Mouse (Mus musculus): ENCODE results near the gene Srgap1. TPM values are rescaled to one million over a fixed set of nuclear protein-coding genes. Genes with fewer than 3 reads are reported as not detected.

Srgap1 gene
- polyA plus RNA-seq, 1 experiment, result 1.2 TPM

GRCm38 (mm10) chr10:121915530-121915929 lies 131.6 kb downstream of the Srgap1 start:
- no peaks in the 10 kb centered on the region for H3K27me3 ChIP-seq (ENCODE audit: control insufficient read depth, insufficient read depth, insufficient read length)
- H3ac ChIP-seq (ENCODE audit: control insufficient read depth, insufficient read length), result no peak overlapping the region
- no peaks in the 10 kb centered on the region for H3K79me2 ChIP-seq (ENCODE audit: control insufficient read depth, insufficient read depth)
- no peak overlapping the region for H3K4me3 ChIP-seq
- H3K4me2 ChIP-seq (ENCODE audit: low read depth), result no peak overlapping the region
- H3K36me3 ChIP-seq (ENCODE audit: control insufficient read depth, insufficient read depth), result no peaks in the 10 kb centered on the region
- TF ChIP-seq MAX (IDR thresholded peaks at IDR 0.05; ENCODE audit: low read depth) (no peak), TCF3 (IDR thresholded peaks at IDR 0.05; ENCODE audit: insufficient read length, low read depth) (no peak), USF1 (IDR thresholded peaks at IDR 0.05; ENCODE audit: low read depth) (no peak), REST (IDR thresholded peaks at IDR 0.05; ENCODE audit: insufficient read depth, insufficient read length) (no peak), MYOG (IDR thresholded peaks at IDR 0.05; ENCODE audit: control insufficient read depth in 1 of 3, insufficient read depth in 1 of 3, insufficient read length in 2 of 3, low read depth in 2 of 3) (no peak), MYOD1 (IDR thresholded peaks at IDR 0.05; ENCODE audit: control insufficient read depth in 1 of 3, insufficient read length in 2 of 3, low read depth in 2 of 3) (no peak), TCF12 (IDR thresholded peaks at IDR 0.05; ENCODE audit: insufficient read depth, poor library complexity, severe bottlenecking) (no peak), E2F4 (IDR thresholded peaks at IDR 0.05; ENCODE audit: insufficient read depth) (no peak), POLR2A (IDR thresholded peaks at IDR 0.05; ENCODE audit: insufficient read length, low read depth) (no peak), CEBPB (IDR thresholded peaks at IDR 0.05; ENCODE audit: insufficient read depth, poor library complexity, severe bottlenecking) (no peak), POLR2AphosphoS2 (IDR thresholded peaks at IDR 0.05; ENCODE audit: insufficient read length, low read depth) (no peak), SRF (IDR thresholded peaks at IDR 0.05; ENCODE audit: control insufficient read depth, insufficient read length, low read depth) (no peak)

- H3ac ChIP-seq (ENCODE audit: control insufficient read depth, insufficient read length), result no peak overlapping the region
- no peak overlapping the region for H3K4me3 ChIP-seq
- H3K4me2 ChIP-seq (ENCODE audit: low read depth), result peak overlapping the region; percentile 27
- H3K79me2 ChIP-seq (ENCODE audit: control insufficient read depth, insufficient read depth), result no peaks in the 10 kb centered on the region
- TF ChIP-seq MAX (IDR thresholded peaks at IDR 0.05; ENCODE audit: low read depth), result no peak
- no peak for TF ChIP-seq SRF (IDR thresholded peaks at IDR 0.05; ENCODE audit: control insufficient read depth, insufficient read length, low read depth)
- 0 out of 2 replicates have a peak, but pooled peaks have one; percentile 27 for TF ChIP-seq CEBPB (IDR thresholded peaks at IDR 0.05; ENCODE audit: insufficient read depth, poor library complexity, severe bottlenecking)
- TF ChIP-seq POLR2A (IDR thresholded peaks at IDR 0.05; ENCODE audit: insufficient read length, low read depth), result no peak
- no peak for TF ChIP-seq MYOD1 (IDR thresholded peaks at IDR 0.05; ENCODE audit: control insufficient read depth in 1 of 3, insufficient read length in 2 of 3, low read depth in 2 of 3)
- TF ChIP-seq TCF12 (IDR thresholded peaks at IDR 0.05; ENCODE audit: insufficient read depth, poor library complexity, severe bottlenecking), result peak; percentile 10
- peak; percentile 80 for TF ChIP-seq USF1 (IDR thresholded peaks at IDR 0.05; ENCODE audit: low read depth)
- TF ChIP-seq E2F4 (IDR thresholded peaks at IDR 0.05; ENCODE audit: insufficient read depth), result no peak
- no peak for TF ChIP-seq TCF3 (IDR thresholded peaks at IDR 0.05; ENCODE audit: insufficient read length, low read depth)
- TF ChIP-seq POLR2AphosphoS2 (IDR thresholded peaks at IDR 0.05; ENCODE audit: insufficient read length, low read depth), result no peak
- no peak for TF ChIP-seq MYOG (IDR thresholded peaks at IDR 0.05; ENCODE audit: control insufficient read depth in 1 of 3, insufficient read depth in 1 of 3, insufficient read length in 2 of 3, low read depth in 2 of 3)
- H3K27me3 ChIP-seq (ENCODE audit: control insufficient read depth, insufficient read depth, insufficient read length), result no peaks in the 10 kb centered on the region
- H3K36me3 ChIP-seq (ENCODE audit: control insufficient read depth, insufficient read depth), result no peaks in the 10 kb centered on the region
Measured at GRCm38 (mm10) chr10:121904137-121904536, 143.0 kb downstream of the Srgap1 start.

- H3K4me3 ChIP-seq, result no peak overlapping the region
- H3K27me3 ChIP-seq (ENCODE audit: control insufficient read depth, insufficient read depth, insufficient read length), result no peaks in the 10 kb centered on the region
- 0 out of 2 replicates have a peak, but pooled peaks have one; percentile 17 for TF ChIP-seq CEBPB (IDR thresholded peaks at IDR 0.05; ENCODE audit: insufficient read depth, poor library complexity, severe bottlenecking)
- no peak for TF ChIP-seq USF1 (IDR thresholded peaks at IDR 0.05; ENCODE audit: low read depth)
- TF ChIP-seq E2F4 (IDR thresholded peaks at IDR 0.05; ENCODE audit: insufficient read depth), result no peak
Measured at GRCm38 (mm10) chr10:121902651-121903050, 144.5 kb downstream of the Srgap1 start.

DNA sequence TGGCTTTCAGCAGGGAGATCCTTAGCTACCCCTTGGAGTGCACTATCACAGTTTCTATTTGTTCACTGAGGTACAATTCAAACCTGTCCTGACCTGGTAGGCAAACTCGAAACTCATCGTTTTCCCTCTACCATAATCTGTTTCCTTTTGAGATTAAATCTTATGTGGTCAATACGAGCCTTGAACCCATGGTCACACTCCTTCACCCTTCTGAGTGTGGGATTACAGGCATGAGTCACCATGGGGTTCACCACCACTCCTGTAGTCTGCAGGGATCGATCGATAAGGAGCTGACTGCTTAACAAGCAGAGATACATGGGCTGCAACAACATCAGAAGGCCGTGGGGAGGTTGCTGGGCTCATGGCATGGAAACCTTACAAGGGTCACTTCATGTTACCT lies 146.3 kb downstream of the Srgap1 start:
- Histone ChIP-seq H3K4me3 (no peak overlapping the region), H3K27me3 (ENCODE audit: control insufficient read depth, insufficient read depth, insufficient read length) (no peaks in the 10 kb centered on the region), H3K79me2 (ENCODE audit: control insufficient read depth, insufficient read depth) (no peaks in the 10 kb centered on the region), H3K36me3 (ENCODE audit: control insufficient read depth, insufficient read depth) (no peaks in the 10 kb centered on the region), H3ac (ENCODE audit: control insufficient read depth, insufficient read length) (no peak overlapping the region), H3K4me2 (ENCODE audit: low read depth) (no peak overlapping the region)
- no peak for TF ChIP-seq TCF12 (IDR thresholded peaks at IDR 0.05; ENCODE audit: insufficient read depth, poor library complexity, severe bottlenecking)
- no peak for TF ChIP-seq MAX (IDR thresholded peaks at IDR 0.05; ENCODE audit: low read depth)
- TF ChIP-seq USF1 (IDR thresholded peaks at IDR 0.05; ENCODE audit: low read depth), result no peak
- TF ChIP-seq CEBPB (IDR thresholded peaks at IDR 0.05; ENCODE audit: insufficient read depth, poor library complexity, severe bottlenecking), result no peak
- no peak for TF ChIP-seq MYOG (IDR thresholded peaks at IDR 0.05; ENCODE audit: control insufficient read depth in 1 of 3, insufficient read depth in 1 of 3, insufficient read length in 2 of 3, low read depth in 2 of 3)
- TF ChIP-seq REST (IDR thresholded peaks at IDR 0.05; ENCODE audit: insufficient read depth, insufficient read length), result no peak
- no peak for TF ChIP-seq TCF3 (IDR thresholded peaks at IDR 0.05; ENCODE audit: insufficient read length, low read depth)
- TF ChIP-seq MYOD1 (IDR thresholded peaks at IDR 0.05; ENCODE audit: control insufficient read depth in 1 of 3, insufficient read length in 2 of 3, low read depth in 2 of 3), result no peak
- TF ChIP-seq POLR2A (IDR thresholded peaks at IDR 0.05; ENCODE audit: insufficient read length, low read depth), result no peak
- no peak for TF ChIP-seq POLR2AphosphoS2 (IDR thresholded peaks at IDR 0.05; ENCODE audit: insufficient read length, low read depth)
- no peak for TF ChIP-seq SRF (IDR thresholded peaks at IDR 0.05; ENCODE audit: control insufficient read depth, insufficient read length, low read depth)

More at GRCm38 (mm10) chr10:121902651-121903050, 144.5 kb downstream of the Srgap1 start:
- Histone ChIP-seq H3K79me2 (ENCODE audit: control insufficient read depth, insufficient read depth) (no peaks in the 10 kb centered on the region), H3ac (ENCODE audit: control insufficient read depth, insufficient read length) (no peak overlapping the region), H3K36me3 (ENCODE audit: control insufficient read depth, insufficient read depth) (no peaks in the 10 kb centered on the region), H3K4me2 (ENCODE audit: low read depth) (no peak overlapping the region)

- no peaks in the 10 kb centered on the region for H3K36me3 ChIP-seq (ENCODE audit: control insufficient read depth, insufficient read depth)
- H3ac ChIP-seq (ENCODE audit: control insufficient read depth, insufficient read length), result no peak overlapping the region
- no peak overlapping the region for H3K4me2 ChIP-seq (ENCODE audit: low read depth)
- TF ChIP-seq CEBPB (IDR thresholded peaks at IDR 0.05; ENCODE audit: insufficient read depth, poor library complexity, severe bottlenecking), result no peak
- TF ChIP-seq E2F4 (IDR thresholded peaks at IDR 0.05; ENCODE audit: insufficient read depth), result no peak
- no peak for TF ChIP-seq POLR2AphosphoS2 (IDR thresholded peaks at IDR 0.05; ENCODE audit: insufficient read length, low read depth)
- no peak for TF ChIP-seq REST (IDR thresholded peaks at IDR 0.05; ENCODE audit: insufficient read depth, insufficient read length)
- TF ChIP-seq TCF12 (IDR thresholded peaks at IDR 0.05; ENCODE audit: insufficient read depth, poor library complexity, severe bottlenecking), result no peak
- TF ChIP-seq MYOD1 (IDR thresholded peaks at IDR 0.05; ENCODE audit: control insufficient read depth in 1 of 3, insufficient read length in 2 of 3, low read depth in 2 of 3), result no peak
- TF ChIP-seq POLR2A (IDR thresholded peaks at IDR 0.05; ENCODE audit: insufficient read length, low read depth), result no peak
- no peak for TF ChIP-seq MAX (IDR thresholded peaks at IDR 0.05; ENCODE audit: low read depth)
- no peak for TF ChIP-seq USF1 (IDR thresholded peaks at IDR 0.05; ENCODE audit: low read depth)
- TF ChIP-seq MYOG (IDR thresholded peaks at IDR 0.05; ENCODE audit: control insufficient read depth in 1 of 3, insufficient read depth in 1 of 3, insufficient read length in 2 of 3, low read depth in 2 of 3), result no peak
- TF ChIP-seq TCF3 (IDR thresholded peaks at IDR 0.05; ENCODE audit: insufficient read length, low read depth), result no peak
- no peak for TF ChIP-seq SRF (IDR thresholded peaks at IDR 0.05; ENCODE audit: control insufficient read depth, insufficient read length, low read depth)
- no peaks in the 10 kb centered on the region for H3K27me3 ChIP-seq (ENCODE audit: control insufficient read depth, insufficient read depth, insufficient read length)
- H3K4me3 ChIP-seq, result no peak overlapping the region
- no peaks in the 10 kb centered on the region for H3K79me2 ChIP-seq (ENCODE audit: control insufficient read depth, insufficient read depth)
Measured at GRCm38 (mm10) chr10:121899706-121900105, 147.4 kb downstream of the Srgap1 start.

Measured in myocyte (in vitro differentiated cells).